Mouse (Mus musculus): ENCODE data around the gene Pxn.

DNA sequence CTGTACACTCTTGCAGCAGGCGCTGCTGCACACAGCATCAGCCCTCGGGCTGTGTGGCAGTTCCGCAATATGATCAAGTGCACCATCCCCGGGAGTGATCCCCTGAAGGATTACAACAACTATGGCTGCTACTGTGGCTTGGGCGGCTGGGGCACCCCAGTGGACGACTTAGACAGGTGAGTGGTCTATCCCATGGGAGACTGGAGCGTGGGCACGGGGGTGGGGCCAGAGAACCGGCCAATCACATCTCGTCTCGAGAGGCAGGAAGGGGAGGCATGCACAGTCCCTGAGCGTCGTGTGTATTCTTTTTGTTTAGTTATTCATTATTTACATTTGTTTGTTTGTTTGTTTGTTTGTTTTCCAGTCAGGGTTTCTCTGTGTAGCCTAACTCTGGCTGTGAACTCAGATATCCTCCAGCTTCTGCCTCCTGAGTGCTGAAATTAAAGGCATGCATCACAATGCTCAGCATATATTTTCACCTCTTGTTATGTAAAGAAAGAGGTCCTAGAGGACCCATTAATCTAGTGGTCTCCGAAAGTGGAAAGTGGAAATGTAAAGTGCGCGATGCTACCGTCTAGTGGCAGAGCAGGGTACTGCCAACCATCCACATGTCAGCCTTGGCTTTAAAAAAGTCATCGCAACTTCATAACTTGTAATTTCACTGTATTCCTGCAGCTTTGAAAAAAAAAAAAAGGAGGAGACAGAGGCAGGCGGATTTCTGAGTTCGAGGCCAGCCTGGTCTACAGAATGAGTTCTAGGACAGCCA is 35.5 kb upstream of the Pxn start:
- TF ChIP-seq EP300 (IDR thresholded peaks at IDR 0.05; ENCODE audit: low read depth) (no peak), CTCF (IDR thresholded peaks at IDR 0.05; ENCODE audit: low read depth) (peak; percentile 73)
